Mouse (Mus musculus) ES-E14 (cell line): ENCODE measurements around the gene Osbpl10.

Experiments used
- HCFC1 ChIP-seq: IDR thresholded peaks from 2 replicates; pipeline ENCODE4 v1.6.1; 2012; ENCODE audit warnings: low read length, inconsistent platforms, borderline replicate concordance; ENCODE audit not compliant: insufficient read depth
- ZC3H11A ChIP-seq: IDR thresholded peaks from 2 replicates; pipeline ENCODE4 v1.6.1; 2012; ENCODE audit warnings: low read depth, mild to moderate bottlenecking, inconsistent platforms, low read length, borderline replicate concordance
- ZNF384 ChIP-seq: IDR thresholded peaks from 2 replicates; pipeline ENCODE4 v1.6.1; 2012; ENCODE audit warnings: low read depth, low read length, inconsistent platforms

DNA sequence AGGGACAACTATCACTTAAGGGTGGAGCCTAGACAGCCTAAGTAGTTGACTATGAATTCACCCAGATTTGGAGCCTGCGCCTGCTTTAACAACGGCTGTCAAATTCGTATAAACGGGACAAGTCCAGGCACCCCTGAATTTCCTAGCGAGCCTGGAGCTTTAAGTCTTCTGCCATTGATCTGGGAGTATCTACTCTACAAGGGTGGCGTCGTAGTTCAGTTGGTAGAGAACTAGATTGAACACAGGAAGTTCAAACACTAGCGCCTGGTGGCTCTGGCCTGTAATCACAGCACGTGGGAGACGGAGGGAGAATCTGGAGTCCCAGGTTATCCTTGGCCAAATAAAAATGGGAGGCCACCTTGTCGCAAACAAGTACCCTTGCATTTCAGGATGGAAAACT, 44.1 kb upstream of the Osbpl10 start:
- TF ChIP-seq ZNF384: no peak
- no peak for TF ChIP-seq ZC3H11A
- no peak for TF ChIP-seq HCFC1
